Mouse (Mus musculus) lung, postnatal 0 days (tissue): ENCODE results near the gene Osbpl6. TPM values are rescaled to one million over a fixed set of nuclear protein-coding genes. Genes with fewer than 3 reads are reported as not detected.

ENCODE experiments used
- ATAC-seq: fragments of 200-750 bp; cut with Nextera tagmentation; 2 replicates; pipeline ENCODE4 v1.8.0; 2017; ENCODE audit warnings: moderate library complexity
- DNase-seq: peaks from one replicate; pipeline ENCODE4 v3.0.0-alpha.2; 2016; ENCODE audit warnings: low spot score
- H3K27ac ChIP-seq: fragments of 300-500 bp; sonication (generic); 2 replicates; pipeline ENCODE4 v1.5.1; 2014; ENCODE audit warnings: antibody characterized with exemption, mild to moderate bottlenecking, low read length, mixed read lengths
- H3K27me3 ChIP-seq: fragments of 300-500 bp; sonication (generic); replicated peaks from 2 replicates; pipeline ENCODE4 v1.6.1; 2014; ENCODE audit warnings: low read length, mixed read lengths; ENCODE audit not compliant: insufficient read depth
- H3K36me3 ChIP-seq: fragments of 300-500 bp; sonication (generic); 2 replicates; pipeline ENCODE4 v1.6.1; 2014; ENCODE audit warnings: low read length, mixed read lengths; ENCODE audit not compliant: insufficient read depth
- H3K4me1 ChIP-seq: fragments of 300-500 bp; sonication (generic); 2 replicates; pipeline ENCODE4 v1.6.1; 2014; ENCODE audit warnings: antibody characterized with exemption, low read depth, low read length, mixed read lengths; ENCODE audit not compliant: insufficient read depth
- H3K4me2 ChIP-seq: fragments of 300-500 bp; sonication (generic); replicated peaks from 2 replicates; pipeline ENCODE4 v1.6.1; 2014; ENCODE audit warnings: low read depth, mild to moderate bottlenecking, low read length, moderate library complexity, mixed read lengths
- H3K4me3 ChIP-seq: fragments of 300-500 bp; sonication (generic); 2 replicates; pipeline ENCODE4 v1.5.1; 2014; ENCODE audit warnings: low read depth, low read length
- H3K9ac ChIP-seq: fragments of 300-500 bp; sonication (generic); replicated peaks from 2 replicates; pipeline ENCODE4 v1.6.1; 2014; ENCODE audit warnings: low read depth, mild to moderate bottlenecking
- H3K9me3 ChIP-seq: fragments of 300-500 bp; sonication (generic); 2 replicates; pipeline ENCODE4 v1.6.1; 2016; ENCODE audit warnings: low read length, mixed read lengths
- CTCF ChIP-seq: IDR thresholded peaks from 2 replicates; pipeline ENCODE4 v1.5.1; 2016; ENCODE audit warnings: antibody characterized with exemption, mild to moderate bottlenecking
- EP300 ChIP-seq: IDR thresholded peaks from 2 replicates; pipeline ENCODE4 v1.6.1; 2016; ENCODE audit warnings: antibody characterized with exemption, mild to moderate bottlenecking, control low read depth
- WGBS: fragments of 180-500 bp; shearing (Covaris S2); extraction: QIAGEN DNeasy Blood & Tissue Kit; methylation state at CpG from one replicate; pipeline ENCODE4 v1.1.7; 2014; 5-methylcytosine and 5-hydroxymethylcytosine counted together
- polyA plus RNA-seq: library from polyadenylated mRNA; unstranded; fragments of >200 nt; fragmentation: Nextera tagmentation; extraction: Ambion mirVana; gene quantifications from 2 replicates; pipeline ENCODE4 v1.2.1, GENCODE M21; 2015

Gene Osbpl6
- polyA plus RNA-seq, 1 experiment from 2014 or later, result 60.1 TPM

GRCm38 (mm10) chr2:76532490-76533126 lies 126.3 kb downstream of the Osbpl6 start:
- no peaks in the 10 kb centered on the region for H3K36me3 ChIP-seq
- no peak for ATAC-seq
- H3K9ac ChIP-seq, result no peak overlapping the region
- DNase-seq, result no peak
- H3K4me3 ChIP-seq, result no peak overlapping the region
- H3K27me3 ChIP-seq, result no peaks in the 10 kb centered on the region
- whole genome bisulfite sequencing, result 81% methylated on average over 14 of the region's 14 CpGs
- H3K4me2 ChIP-seq, result no peak overlapping the region
- no peak overlapping the region for H3K27ac ChIP-seq
- TF ChIP-seq CTCF (no peak), EP300 (no peak)
- H3K4me1 ChIP-seq, result no peaks in the 10 kb centered on the region
- H3K9me3 ChIP-seq, result no peaks in the 10 kb centered on the region

- H3K4me1 ChIP-seq, result no peaks in the 10 kb centered on the region
These were observed 128.6 kb downstream of the Osbpl6 start for GRCm38 (mm10) chr2:76534932-76535331.

GRCm38 (mm10) chr2:76541900-76542299 lies 135.6 kb downstream of the Osbpl6 start:
- 89% methylated on average over 9 of the region's 9 CpGs for WGBS
- TF ChIP-seq CTCF, result no peak
- TF ChIP-seq EP300, result no peak
- H3K27me3 ChIP-seq, result no peaks in the 10 kb centered on the region

More at GRCm38 (mm10) chr2:76534932-76535331, 128.6 kb downstream of the Osbpl6 start:
- Histone ChIP-seq H3K9ac (no peak overlapping the region), H3K9me3 (no peaks in the 10 kb centered on the region), H3K27me3 (no peaks in the 10 kb centered on the region), H3K4me3 (no peak overlapping the region), H3K4me2 (no peak overlapping the region), H3K27ac (no peak overlapping the region), H3K36me3 (no peaks in the 10 kb centered on the region)
- DNase-seq (peak; percentile 15), ATAC-seq (peak; percentile 67)
- no peak for TF ChIP-seq CTCF
- TF ChIP-seq EP300, result no peak
- 65% methylated on average over 7 of the region's 7 CpGs for WGBS

GRCm38 (mm10) chr2:76542921-76543320 lies 136.6 kb downstream of the Osbpl6 start:
- Histone ChIP-seq H3K9ac (no peak overlapping the region), H3K36me3 (no peaks in the 10 kb centered on the region), H3K4me2 (no peak overlapping the region), H3K9me3 (no peaks in the 10 kb centered on the region), H3K27me3 (no peaks in the 10 kb centered on the region), H3K27ac (no peak overlapping the region), H3K4me1 (no peaks in the 10 kb centered on the region), H3K4me3 (no peak overlapping the region)
- ATAC-seq (no peak), DNase-seq (no peak)
- WGBS, result 66% methylated on average over 5 of the region's 5 CpGs
- no peak for TF ChIP-seq CTCF

More at GRCm38 (mm10) chr2:76541900-76542299, 135.6 kb downstream of the Osbpl6 start:
- Histone ChIP-seq H3K9me3 (no peaks in the 10 kb centered on the region), H3K27ac (no peak overlapping the region), H3K4me3 (no peak overlapping the region), H3K36me3 (no peaks in the 10 kb centered on the region), H3K4me1 (no peaks in the 10 kb centered on the region), H3K9ac (no peak overlapping the region), H3K4me2 (no peak overlapping the region)
- no peak for DNase-seq
- ATAC-seq, result no peak

GRCm38 (mm10) chr2:76545539-76545938 lies 139.2 kb downstream of the Osbpl6 start:
- no peaks in the 10 kb centered on the region for H3K9me3 ChIP-seq
- TF ChIP-seq EP300 (no peak), CTCF (no peak)
- no peak overlapping the region for H3K9ac ChIP-seq
- no peak overlapping the region for H3K4me2 ChIP-seq
- WGBS, result 47% methylated on average over 8 of the region's 8 CpGs
- no peak overlapping the region for H3K4me3 ChIP-seq
- no peaks in the 10 kb centered on the region for H3K27me3 ChIP-seq
- H3K36me3 ChIP-seq, result no peaks in the 10 kb centered on the region
- DNase-seq (peak; percentile 37), ATAC-seq (peak; percentile 56)
- no peaks in the 10 kb centered on the region for H3K4me1 ChIP-seq
- peak overlapping the region; percentile 71 for H3K27ac ChIP-seq

GRCm38 (mm10) chr2:76548171-76548570 lies 141.9 kb downstream of the Osbpl6 start:
- ATAC-seq, result peak; percentile 95
- H3K36me3 ChIP-seq, result no peaks in the 10 kb centered on the region
- DNase-seq, result peak; percentile 92
- no peak overlapping the region for H3K9ac ChIP-seq
- 38% methylated on average over 10 of the region's 10 CpGs for WGBS
- no peaks in the 10 kb centered on the region for H3K4me1 ChIP-seq
- H3K4me2 ChIP-seq, result no peak overlapping the region
- 0 out of 2 replicates have a peak overlapping the region, but pooled peaks have one; percentile 49 for H3K27ac ChIP-seq
- H3K9me3 ChIP-seq, result no peaks in the 10 kb centered on the region
- TF ChIP-seq EP300 (peak; percentile 97), CTCF (no peak)
- no peak overlapping the region for H3K4me3 ChIP-seq
- no peaks in the 10 kb centered on the region for H3K27me3 ChIP-seq
